Mouse (Mus musculus) heart, postnatal 0 days (tissue): ENCODE measurements at regions not wholly inside any gene's neighbourhood (a gene's known extent, or its start where the extent isn't known, plus 50 kb on each side); places are given as distances from the start of the nearest gene placed in this dataset.

Experiments
- CTCF ChIP-seq: IDR thresholded peaks from 2 replicates; pipeline ENCODE4 v1.5.1; 2016; ENCODE audit warnings: antibody characterized with exemption, control low read depth, low read depth
- EP300 ChIP-seq: IDR thresholded peaks from 2 replicates; pipeline ENCODE4 v1.6.1; 2016; ENCODE audit warnings: antibody characterized with exemption, low read depth

- TF ChIP-seq CTCF (no peak), EP300 (no peak)
Observed at GRCm38 (mm10) chr12:49449396-49449795, 64.4 kb downstream of the Gm43517 start.
